Mouse (Mus musculus): ENCODE results near the gene Pcnx2. TPM values are rescaled to one million over a fixed set of nuclear protein-coding genes. Genes with fewer than 3 reads are reported as not detected.

The Pcnx2 gene
- polyA plus RNA-seq, 1 experiment from 2014 or later: 0.15 TPM

- H3K4me1 ChIP-seq (replicated peaks): 0 out of 2 replicates have a peak, but pooled peaks cover 3% of the 10 kb centered on the region
- no peak overlapping the region for H3K27ac ChIP-seq
- H3K36me3 ChIP-seq: no peaks in the 10 kb centered on the region
- no peak overlapping the region for H3K4me2 ChIP-seq
- no peaks in the 10 kb centered on the region for H3K9me3 ChIP-seq (replicated peaks)
- no peaks in the 10 kb centered on the region for H3K27me3 ChIP-seq
- H3K4me3 ChIP-seq: no peak overlapping the region
- H3K9ac ChIP-seq: no peak overlapping the region
- no peak for ATAC-seq (replicated peaks; ENCODE audit: insufficient number of reproducible peaks, insufficient read depth, low FRiP score, low read depth)
- WGBS: 55% methylated on average over 8 of the region's 8 CpGs
Observed at GRCm38 (mm10) chr8:125727797-125728196, 170.3 kb downstream of the Pcnx2 start.

- Histone ChIP-seq H3K36me3 (no peaks in the 10 kb centered on the region), H3K27ac (no peak overlapping the region), H3K9me3 (replicated peaks) (no peaks in the 10 kb centered on the region), H3K4me2 (no peak overlapping the region), H3K9ac (no peak overlapping the region), H3K27me3 (no peaks in the 10 kb centered on the region), H3K4me1 (replicated peaks) (0 out of 2 replicates have a peak, but pooled peaks cover 3% of the 10 kb centered on the region), H3K4me3 (no peak overlapping the region)
- no peak for ATAC-seq (replicated peaks; ENCODE audit: insufficient number of reproducible peaks, insufficient read depth, low FRiP score, low read depth)
- 71% methylated on average over 5 of the region's 5 CpGs for WGBS
Observed at GRCm38 (mm10) chr8:125726986-125727385, 171.1 kb downstream of the Pcnx2 start.

GRCm38 (mm10) chr8:125726143-125726542 is 172.0 kb downstream of the Pcnx2 start:
- no peak overlapping the region for H3K9ac ChIP-seq
- 92% methylated on average over 4 of the region's 4 CpGs for WGBS
- no peaks in the 10 kb centered on the region for H3K27me3 ChIP-seq
- no peaks in the 10 kb centered on the region for H3K36me3 ChIP-seq
- H3K27ac ChIP-seq: no peak overlapping the region
- H3K4me2 ChIP-seq: no peak overlapping the region
- no peaks in the 10 kb centered on the region for H3K9me3 ChIP-seq (replicated peaks)
- no peak for ATAC-seq (replicated peaks; ENCODE audit: insufficient number of reproducible peaks, insufficient read depth, low FRiP score, low read depth)
- no peak overlapping the region for H3K4me3 ChIP-seq
- 0 out of 2 replicates have a peak, but pooled peaks cover 3% of the 10 kb centered on the region for H3K4me1 ChIP-seq (replicated peaks)

- Histone ChIP-seq H3K36me3 (no peaks in the 10 kb centered on the region), H3K27me3 (no peaks in the 10 kb centered on the region), H3K4me3 (no peak overlapping the region), H3K4me2 (no peak overlapping the region), H3K9me3 (replicated peaks) (no peaks in the 10 kb centered on the region), H3K4me1 (replicated peaks) (0 out of 2 replicates have a peak, but pooled peaks cover 3% of the 10 kb centered on the region), H3K27ac (peak overlapping the region; percentile 37; the same call in 1 of the 2 replicates), H3K9ac (no peak overlapping the region)
- no peak for ATAC-seq (replicated peaks; ENCODE audit: insufficient number of reproducible peaks, insufficient read depth, low FRiP score, low read depth)
- WGBS: 57% methylated on average over 6 of the region's 6 CpGs
Observed at GRCm38 (mm10) chr8:125725037-125725820, 172.9 kb downstream of the Pcnx2 start.

- Histone ChIP-seq H3K27ac (no peak overlapping the region), H3K4me2 (no peak overlapping the region), H3K27me3 (no peaks in the 10 kb centered on the region), H3K9ac (no peak overlapping the region), H3K36me3 (no peaks in the 10 kb centered on the region), H3K4me3 (no peak overlapping the region), H3K9me3 (replicated peaks) (no peaks in the 10 kb centered on the region), H3K4me1 (replicated peaks) (0 out of 2 replicates have a peak, but pooled peaks cover 3% of the 10 kb centered on the region)
- 92% methylated on average over 6 of the region's 6 CpGs for WGBS
- ATAC-seq (replicated peaks; ENCODE audit: insufficient number of reproducible peaks, insufficient read depth, low FRiP score, low read depth): no peak
Observed at GRCm38 (mm10) chr8:125723437-125723836, 174.7 kb downstream of the Pcnx2 start.

- WGBS: 89% methylated on average over 7 of the region's 7 CpGs
- H3K27ac ChIP-seq: no peak overlapping the region
- no peak overlapping the region for H3K9ac ChIP-seq
- no peaks in the 10 kb centered on the region for H3K36me3 ChIP-seq
- H3K4me1 ChIP-seq (replicated peaks): 0 out of 2 replicates have a peak, but pooled peaks cover 3% of the 10 kb centered on the region
- no peak overlapping the region for H3K4me2 ChIP-seq
- no peak for ATAC-seq (replicated peaks; ENCODE audit: insufficient number of reproducible peaks, insufficient read depth, low FRiP score, low read depth)
- no peak overlapping the region for H3K4me3 ChIP-seq
- no peaks in the 10 kb centered on the region for H3K9me3 ChIP-seq (replicated peaks)
- no peaks in the 10 kb centered on the region for H3K27me3 ChIP-seq
Observed at GRCm38 (mm10) chr8:125722675-125723074, 175.4 kb downstream of the Pcnx2 start.

GRCm38 (mm10) chr8:125718914-125719313 is 179.2 kb downstream of the Pcnx2 start:
- no peak overlapping the region for H3K4me2 ChIP-seq
- WGBS: 65% methylated on average over 4 of the region's 4 CpGs
- no peaks in the 10 kb centered on the region for H3K27me3 ChIP-seq

GRCm38 (mm10) chr8:125716613-125717012 is 181.5 kb downstream of the Pcnx2 start:
- no peak overlapping the region for H3K4me3 ChIP-seq
- H3K4me2 ChIP-seq: no peak overlapping the region
- no peaks in the 10 kb centered on the region for H3K9me3 ChIP-seq (replicated peaks)
- H3K27ac ChIP-seq: no peak overlapping the region
- no peaks in the 10 kb centered on the region for H3K36me3 ChIP-seq
- H3K4me1 ChIP-seq (replicated peaks): peaks cover 12% of the 10 kb centered on the region; the same call in 1 of the 2 replicates
- H3K9ac ChIP-seq: no peak overlapping the region
- ATAC-seq (replicated peaks; ENCODE audit: insufficient number of reproducible peaks, insufficient read depth, low FRiP score, low read depth): no peak
- no peaks in the 10 kb centered on the region for H3K27me3 ChIP-seq
- 39% methylated on average over 7 of the region's 7 CpGs for WGBS

More at GRCm38 (mm10) chr8:125718914-125719313, 179.2 kb downstream of the Pcnx2 start:
- Histone ChIP-seq H3K36me3 (no peaks in the 10 kb centered on the region), H3K27ac (no peak overlapping the region), H3K9ac (no peak overlapping the region), H3K9me3 (replicated peaks) (no peaks in the 10 kb centered on the region), H3K4me3 (no peak overlapping the region), H3K4me1 (replicated peaks) (peaks cover 12% of the 10 kb centered on the region; the same call in 1 of the 2 replicates)
- ATAC-seq (replicated peaks; ENCODE audit: insufficient number of reproducible peaks, insufficient read depth, low FRiP score, low read depth): no peak

- H3K36me3 ChIP-seq: no peaks in the 10 kb centered on the region
- H3K9ac ChIP-seq: no peak overlapping the region
- no peak for ATAC-seq (replicated peaks; ENCODE audit: insufficient number of reproducible peaks, insufficient read depth, low FRiP score, low read depth)
- WGBS: 42% methylated on average over 4 of the region's 4 CpGs
- H3K9me3 ChIP-seq (replicated peaks): no peaks in the 10 kb centered on the region
- no peak overlapping the region for H3K4me3 ChIP-seq
- H3K4me2 ChIP-seq: no peak overlapping the region
- no peaks in the 10 kb centered on the region for H3K27me3 ChIP-seq
- H3K27ac ChIP-seq: no peak overlapping the region
- peaks cover 12% of the 10 kb centered on the region; the same call in 1 of the 2 replicates for H3K4me1 ChIP-seq (replicated peaks)
Observed at GRCm38 (mm10) chr8:125716211-125716610, 181.9 kb downstream of the Pcnx2 start.

- H3K27me3 ChIP-seq: no peaks in the 10 kb centered on the region
- no peak overlapping the region for H3K4me3 ChIP-seq
- H3K9ac ChIP-seq: no peak overlapping the region
- no peak for ATAC-seq (replicated peaks; ENCODE audit: insufficient number of reproducible peaks, insufficient read depth, low FRiP score, low read depth)
- 64% methylated on average over 5 of the region's 5 CpGs for WGBS
- peaks cover 3% of the 10 kb centered on the region; the same call in 1 of the 2 replicates for H3K4me1 ChIP-seq (replicated peaks)
- H3K36me3 ChIP-seq: no peaks in the 10 kb centered on the region
- no peak overlapping the region for H3K27ac ChIP-seq
- H3K9me3 ChIP-seq (replicated peaks): no peaks in the 10 kb centered on the region
- H3K4me2 ChIP-seq: no peak overlapping the region
Observed at GRCm38 (mm10) chr8:125711514-125711913, 186.6 kb downstream of the Pcnx2 start.

- Histone ChIP-seq H3K4me1 (replicated peaks) (0 out of 2 replicates have a peak, but pooled peaks cover 4% of the 10 kb centered on the region), H3K9ac (no peak overlapping the region), H3K27ac (no peak overlapping the region), H3K9me3 (replicated peaks) (no peaks in the 10 kb centered on the region), H3K4me2 (no peak overlapping the region), H3K36me3 (no peaks in the 10 kb centered on the region), H3K4me3 (no peak overlapping the region), H3K27me3 (no peaks in the 10 kb centered on the region)
- 84% methylated on average over 5 of the region's 5 CpGs for WGBS
- no peak for ATAC-seq (replicated peaks; ENCODE audit: insufficient number of reproducible peaks, insufficient read depth, low FRiP score, low read depth)
Observed at GRCm38 (mm10) chr8:125709171-125709570, 188.9 kb downstream of the Pcnx2 start.

All from heart, embryonic 15.5 days (tissue).